Mouse (Mus musculus) kidney, adult 9 months (tissue): Measurements from ENCODE around the gene Acad10.

Experiments used
- DNase-seq: peaks from one replicate; pipeline ENCODE4 v3.0.0; 2022

Acad10 gene

GRCm38 (mm10) chr5:121595758-121596157 is 64.6 kb downstream of the Acad10 start:
- no peak for DNase-seq

- DNase-seq: no peak
Measured at GRCm38 (mm10) chr5:121594714-121595313, 65.5 kb downstream of the Acad10 start.

GRCm38 (mm10) chr5:121593451-121594401 is 66.6 kb downstream of the Acad10 start, which contains the start of gene Aldh2:
Gene Aldh2, minus strand, starts transcription at chr5:121593824.
- DNase-seq: peak; percentile 94

GRCm38 (mm10) chr5:121592816-121593407 is 67.4 kb downstream of the Acad10 start:
- peak; percentile 35 for DNase-seq

GRCm38 (mm10) chr5:121592064-121592815 is 68.1 kb downstream of the Acad10 start:
- DNase-seq: no peak

GRCm38 (mm10) chr5:121591417-121592063 is 68.8 kb downstream of the Acad10 start:
- no peak for DNase-seq

- DNase-seq: no peak
Measured at GRCm38 (mm10) chr5:121589928-121590327, 70.4 kb downstream of the Acad10 start.

GRCm38 (mm10) chr5:121586400-121587039 is 73.8 kb downstream of the Acad10 start:
- DNase-seq: peak; percentile 67

GRCm38 (mm10) chr5:121585699-121586098 is 74.6 kb downstream of the Acad10 start:
- no peak for DNase-seq

GRCm38 (mm10) chr5:121585005-121585404 is 75.3 kb downstream of the Acad10 start:
- no peak for DNase-seq

GRCm38 (mm10) chr5:121583765-121584501 is 76.4 kb downstream of the Acad10 start:
- DNase-seq: peak; percentile 100

- DNase-seq: no peak
Measured at GRCm38 (mm10) chr5:121581945-121582344, 78.4 kb downstream of the Acad10 start.

- no peak for DNase-seq
Measured at GRCm38 (mm10) chr5:121576927-121577488, 83.3 kb downstream of the Acad10 start.

- DNase-seq: no peak
Measured at GRCm38 (mm10) chr5:121575867-121576266, 84.4 kb downstream of the Acad10 start.

GRCm38 (mm10) chr5:121574145-121574544 is 86.2 kb downstream of the Acad10 start:
- DNase-seq: no peak
